Mouse (Mus musculus) retina, adult 2 months (tissue): ENCODE results near the gene Ankrd33b.

Source experiments
- DNase-seq: peaks from one replicate; pipeline ENCODE4 v3.0.0-alpha.2; 2012; ENCODE audit warnings: low read depth, low spot score

Ankrd33b gene

DNA sequence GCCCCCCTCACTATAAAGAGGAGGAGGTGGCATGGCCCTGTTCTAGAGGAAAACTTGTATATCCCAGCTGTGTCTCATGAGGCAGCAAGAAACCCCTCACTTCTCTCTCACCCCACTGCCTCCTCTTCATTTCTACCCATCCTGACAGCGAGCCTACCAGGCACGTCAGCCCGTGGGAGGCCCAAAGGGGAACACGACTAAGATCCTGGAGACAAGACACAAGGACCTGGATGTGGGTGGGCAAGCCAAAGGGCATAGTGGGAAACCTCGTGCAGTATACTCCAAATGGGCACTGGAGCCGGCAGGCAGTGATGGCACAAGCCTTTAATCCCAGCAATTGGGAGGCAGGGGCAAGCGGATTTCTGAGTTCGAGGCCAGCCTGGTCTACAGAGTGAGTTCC, 1.0 kb upstream of the Ankrd33b start:
- no peak for DNase-seq

DNA sequence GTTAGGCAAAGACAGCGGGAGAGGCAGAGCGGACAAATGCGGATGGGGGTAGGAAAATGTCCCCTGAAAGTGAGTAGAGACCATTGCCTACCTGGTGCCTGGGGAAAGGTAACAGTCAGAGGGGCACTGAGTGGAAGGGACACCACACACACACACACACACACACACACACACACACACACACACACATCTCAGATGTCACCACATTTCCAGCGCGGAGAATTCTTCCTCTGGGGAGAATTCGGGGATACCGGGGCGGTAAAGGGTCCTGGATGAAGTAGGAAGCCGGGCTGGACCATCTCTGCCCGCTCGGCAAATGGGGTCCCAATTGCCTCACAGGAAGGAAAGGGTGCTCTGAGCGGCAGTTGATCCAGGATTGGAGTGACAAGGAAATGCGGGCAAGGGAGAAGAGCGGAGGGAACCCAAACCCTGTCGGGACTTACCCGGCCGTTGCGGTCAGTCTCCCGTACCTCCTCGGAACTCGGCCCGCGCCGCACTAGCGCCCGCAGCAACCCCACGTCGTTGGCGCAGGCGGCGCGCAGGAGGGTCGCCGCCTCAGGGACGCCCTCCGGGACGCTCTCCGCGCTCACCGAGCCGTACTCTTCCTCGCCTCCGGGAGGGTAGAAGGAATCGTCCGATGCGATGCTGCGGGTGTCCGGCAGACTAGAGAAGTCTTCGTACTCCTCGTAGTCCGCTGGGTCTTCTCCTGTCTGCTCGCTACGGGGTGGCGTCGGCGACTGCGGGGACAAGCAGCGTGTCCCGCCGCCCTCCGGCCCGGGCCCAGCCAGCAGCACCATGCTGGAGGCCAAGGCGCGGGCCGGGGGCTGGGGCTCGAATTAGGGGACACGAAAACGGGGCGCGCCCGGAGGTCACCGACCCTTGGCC, 688 bp downstream of the Ankrd33b start:
- DNase-seq = no peak

DNA sequence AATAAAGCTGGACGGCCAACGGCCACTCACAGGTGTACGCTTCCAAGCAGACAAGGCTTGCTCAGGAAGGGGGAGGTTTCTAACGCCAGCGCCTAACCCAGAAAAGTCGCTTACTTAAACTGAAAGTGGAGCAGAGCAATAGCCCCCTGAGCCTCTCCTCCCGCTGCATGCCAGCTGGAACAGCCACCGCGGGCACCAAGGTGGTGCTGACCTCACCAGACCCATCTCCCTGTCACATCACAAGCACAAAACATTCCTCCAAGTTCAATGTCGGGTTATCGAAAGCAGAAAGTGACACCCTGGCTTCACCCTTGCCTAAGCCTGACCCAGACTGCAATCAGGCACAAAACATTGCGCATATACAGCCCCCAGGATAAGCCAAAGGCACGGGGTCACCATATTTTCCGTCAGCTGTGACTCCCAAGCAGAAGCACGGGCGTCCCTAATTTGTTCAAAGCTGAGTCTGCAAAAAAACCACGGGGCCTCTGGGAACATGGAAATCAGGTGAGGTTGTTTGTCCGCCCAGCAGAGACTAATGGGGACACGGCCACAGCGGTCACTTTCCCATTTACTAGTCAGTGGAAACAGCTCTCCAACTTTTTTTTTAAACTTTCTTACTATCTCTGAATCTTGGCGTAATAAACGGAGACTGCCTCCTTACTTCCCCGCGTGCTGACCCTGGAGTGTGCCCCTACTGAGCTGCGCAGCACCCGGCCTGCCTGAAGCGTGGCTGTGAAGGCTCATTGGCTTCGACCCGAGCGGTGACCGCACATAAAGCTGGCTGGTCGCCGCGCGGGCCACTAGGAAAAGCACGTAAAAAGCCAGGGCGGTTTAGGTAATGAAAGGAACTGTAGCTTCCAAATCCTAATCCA, 1.6 kb downstream of the Ankrd33b start:
- DNase-seq = no peak

DNA sequence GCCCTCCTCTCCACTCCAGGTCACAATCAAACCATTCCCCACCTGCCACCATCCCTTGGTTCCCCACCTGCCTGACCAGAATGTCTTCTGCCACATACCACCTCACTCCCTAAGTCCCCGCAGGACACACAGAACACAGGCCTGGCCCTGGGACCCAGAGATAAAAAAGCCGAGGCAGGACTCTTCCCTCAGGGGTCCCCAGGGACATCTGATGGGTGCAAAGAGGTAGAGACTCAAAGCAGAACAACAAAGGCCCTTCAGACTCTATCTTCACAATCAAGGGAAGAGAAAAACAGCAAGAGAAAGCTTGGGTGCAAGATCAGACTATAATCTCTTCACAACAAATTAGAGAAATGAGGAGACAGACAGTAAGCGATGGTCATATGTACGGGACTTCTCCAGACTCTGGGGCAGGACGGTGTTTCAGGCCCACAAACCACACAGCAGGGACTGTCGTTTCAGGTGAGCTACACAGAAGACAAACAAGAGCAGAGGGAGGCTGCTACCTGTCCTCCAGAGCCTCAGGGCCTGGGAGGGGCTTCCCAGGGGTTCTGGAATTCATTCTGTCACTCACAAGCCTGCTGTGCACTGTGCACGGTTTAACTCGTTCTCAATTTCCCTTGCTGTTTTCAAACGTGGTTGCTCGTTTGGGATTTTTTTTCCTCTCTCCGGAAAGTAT, 2.3 kb downstream of the Ankrd33b start:
- DNase-seq = no peak

DNA sequence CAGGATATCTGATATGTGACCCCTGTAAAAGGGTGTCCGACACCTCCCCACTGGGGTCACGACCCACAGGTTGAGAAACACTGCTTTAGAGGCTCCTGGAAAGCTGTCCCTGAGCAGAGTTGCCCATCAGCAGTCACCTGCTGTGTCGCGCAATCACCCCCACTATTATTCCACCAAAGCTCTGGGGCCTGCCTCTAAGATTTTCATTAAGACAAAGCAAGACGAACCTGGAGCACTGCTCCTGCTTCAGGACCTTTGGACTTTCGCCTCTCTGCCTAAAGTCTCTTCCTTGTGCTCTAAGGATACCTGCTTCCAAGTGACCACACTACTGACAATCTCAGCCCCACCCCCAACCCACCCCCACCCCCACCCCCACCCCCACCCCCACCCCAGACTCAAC, 3.1 kb downstream of the Ankrd33b start:
- DNase-seq = no peak

DNA sequence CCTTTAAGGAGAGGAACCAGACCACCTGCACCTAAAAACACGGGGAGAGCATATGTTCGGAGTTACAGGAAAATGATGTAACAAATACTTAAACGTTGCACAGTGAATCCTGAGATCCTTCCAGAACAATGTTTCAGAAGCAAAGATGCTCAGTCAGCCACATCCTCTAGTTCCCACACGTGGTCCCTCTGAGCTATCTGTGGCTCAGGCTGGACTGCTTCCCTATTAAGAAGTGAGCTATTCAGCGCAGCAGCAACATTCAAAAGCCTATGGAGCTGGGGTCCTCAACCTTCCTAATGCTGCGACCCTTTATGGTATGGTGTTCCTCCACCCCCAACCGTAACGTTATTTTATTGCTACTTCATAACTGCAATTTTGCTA, 3.6 kb downstream of the Ankrd33b start:
- no peak for DNase-seq

DNA sequence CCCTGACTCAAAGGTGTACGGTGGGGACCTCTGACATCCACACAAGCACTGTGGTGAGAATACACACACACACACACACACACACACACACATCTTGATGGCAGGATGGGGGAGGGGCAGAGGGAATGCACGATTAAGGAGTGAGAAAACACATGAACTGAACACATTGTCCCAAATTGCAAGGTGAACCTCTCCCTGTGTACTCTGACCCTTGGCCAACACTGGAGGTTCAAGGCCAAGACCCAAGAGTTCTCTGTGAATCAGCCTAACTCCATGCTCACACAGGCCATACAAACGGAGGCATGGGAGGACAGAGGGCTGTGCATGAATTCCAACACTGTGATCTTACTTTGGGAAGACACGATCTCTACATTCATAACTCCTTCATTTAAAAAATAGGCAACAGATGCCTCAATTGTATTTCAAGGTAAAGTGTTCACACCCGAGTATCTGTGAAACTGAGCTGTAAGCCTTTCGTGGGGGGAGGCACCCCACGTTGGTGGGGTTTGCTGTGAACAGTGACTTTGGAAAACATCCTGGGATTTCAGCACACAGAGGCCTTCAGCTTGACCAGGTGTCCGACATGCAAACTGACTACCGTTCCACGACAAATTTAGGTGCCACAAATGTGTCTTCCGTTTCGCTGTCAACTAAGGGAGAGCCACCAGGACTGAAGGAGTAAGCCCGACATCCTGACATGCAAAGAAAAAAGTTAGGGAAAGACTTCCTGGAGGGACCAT, 4.1 kb downstream of the Ankrd33b start:
- no peak for DNase-seq

DNA sequence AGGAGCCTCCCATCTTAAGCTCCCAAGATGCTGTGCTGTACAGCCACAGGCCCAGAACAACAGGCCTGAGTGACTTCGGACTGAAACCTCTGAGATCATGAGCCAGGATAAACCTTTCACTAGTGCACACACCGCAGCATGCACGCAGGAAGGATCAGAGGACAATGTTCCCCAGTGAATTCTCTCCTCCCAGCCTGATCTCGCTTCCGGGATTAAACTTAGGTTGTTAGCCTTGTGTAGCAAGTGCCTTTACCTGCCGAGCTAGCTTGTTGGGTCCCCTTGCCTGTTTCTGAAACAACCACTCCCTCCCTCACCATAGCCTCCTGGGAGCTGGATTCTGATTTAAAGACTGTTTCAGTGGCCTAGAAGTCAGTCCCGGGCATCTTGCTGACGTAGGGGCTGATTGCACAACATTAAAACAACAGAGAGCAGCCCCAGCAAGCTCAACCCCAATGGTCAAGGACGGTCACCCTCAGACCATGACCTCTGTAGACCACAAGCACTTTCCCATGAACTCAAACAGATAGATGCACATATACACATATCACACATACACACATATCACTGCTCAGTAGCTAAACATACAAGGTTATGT, 6.2 kb downstream of the Ankrd33b start:
- DNase-seq = no peak

DNA sequence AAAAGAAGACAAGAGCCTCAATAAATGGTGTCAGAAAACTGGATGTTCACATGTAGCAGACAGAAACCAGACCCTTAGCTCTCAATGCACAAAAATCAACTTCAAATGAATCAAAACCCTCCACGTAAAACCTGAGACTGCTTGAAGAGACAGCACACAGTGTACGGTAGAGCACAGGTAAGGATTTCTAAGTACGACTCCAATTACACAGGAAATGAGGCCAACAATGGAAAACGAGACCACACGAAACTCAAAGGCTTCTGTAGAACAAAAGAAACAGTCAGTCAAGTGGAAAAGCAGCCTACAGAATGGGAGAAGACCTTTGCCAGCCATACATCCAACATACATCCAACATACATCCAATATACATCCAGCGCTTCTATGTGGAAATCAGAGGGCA, 6.9 kb downstream of the Ankrd33b start:
- DNase-seq = no peak

DNA sequence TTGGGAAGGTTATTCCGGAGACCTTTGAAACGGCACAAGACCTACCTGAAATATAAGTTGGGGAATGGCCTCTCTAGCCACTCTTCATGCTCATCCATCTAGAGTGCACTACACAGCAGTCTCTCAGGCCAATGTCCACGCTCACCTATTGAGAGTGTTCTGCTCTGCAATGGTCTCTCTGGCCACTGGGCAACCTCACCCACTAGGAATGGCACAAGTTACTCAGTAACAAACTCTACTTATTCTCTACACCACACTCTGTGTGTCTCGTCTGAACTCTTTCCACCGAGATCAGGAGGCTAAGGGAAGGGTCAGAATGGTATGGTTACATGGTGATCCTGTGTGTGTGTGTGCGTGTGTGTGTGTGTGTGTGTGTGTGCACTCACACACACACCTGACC, 7.7 kb downstream of the Ankrd33b start:
- no peak for DNase-seq

DNA sequence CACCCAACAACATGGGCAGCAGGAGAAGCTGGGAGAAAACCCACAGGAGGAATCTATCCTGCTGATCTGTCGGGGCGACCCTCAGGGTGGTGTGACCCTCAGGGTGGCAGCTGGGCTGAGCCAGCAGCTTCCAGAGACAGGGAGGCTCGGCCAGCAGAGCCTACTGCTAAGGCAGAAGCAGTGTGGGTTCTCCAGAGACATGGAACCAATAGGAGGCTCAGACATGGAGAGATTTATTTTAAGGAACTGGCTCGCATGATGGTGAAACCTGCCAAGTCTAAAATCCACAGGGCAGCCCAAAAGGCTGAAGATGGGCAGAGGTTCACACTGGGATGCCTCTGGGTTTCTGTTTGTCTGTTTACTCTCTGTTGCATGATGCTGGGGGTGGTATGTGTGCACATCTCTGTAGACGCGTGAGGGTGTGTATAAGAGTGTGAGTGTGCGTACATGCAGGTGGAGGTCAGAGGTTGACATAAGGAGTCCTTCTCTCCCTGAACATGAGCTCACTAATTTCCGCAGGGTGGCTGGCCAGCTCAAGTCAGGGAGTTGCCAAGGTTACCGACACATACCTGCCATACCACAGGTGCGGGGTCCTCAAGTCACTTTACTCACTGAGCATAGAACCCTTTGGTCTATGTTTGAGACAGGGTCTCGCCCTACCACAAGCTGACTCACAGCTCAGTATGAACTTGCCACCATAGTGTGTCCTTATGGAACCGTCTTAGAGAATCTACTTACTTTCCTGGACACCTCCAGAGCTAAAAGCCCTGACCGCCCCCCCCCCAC, 14.8 kb downstream of the Ankrd33b start:
- no peak for DNase-seq

DNA sequence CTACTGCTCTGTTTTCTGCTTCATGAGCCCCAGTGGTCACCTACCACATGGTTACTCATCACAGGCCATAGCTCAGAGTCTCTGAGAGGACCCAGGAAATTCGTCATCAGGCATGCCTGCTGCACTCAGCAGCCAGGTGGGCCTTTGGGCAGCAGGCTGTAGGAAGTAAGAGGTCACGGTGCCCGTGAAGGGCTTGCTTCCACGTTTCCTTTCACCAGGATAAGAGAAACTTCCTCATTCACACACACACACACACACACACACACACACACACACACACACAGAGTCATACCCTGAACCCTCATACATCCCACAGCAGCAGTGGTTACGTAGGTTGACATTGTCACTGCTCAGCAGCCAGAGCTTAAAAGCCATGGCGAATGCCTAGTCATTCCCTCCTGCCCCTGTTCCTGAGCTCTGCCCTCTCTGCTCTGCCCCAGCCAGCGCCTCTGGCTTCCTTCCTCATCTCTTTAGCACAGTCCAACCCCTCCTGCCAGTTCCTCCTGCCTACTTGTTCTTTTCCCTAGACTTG, 17.6 kb downstream of the Ankrd33b start:
- no peak for DNase-seq

DNA sequence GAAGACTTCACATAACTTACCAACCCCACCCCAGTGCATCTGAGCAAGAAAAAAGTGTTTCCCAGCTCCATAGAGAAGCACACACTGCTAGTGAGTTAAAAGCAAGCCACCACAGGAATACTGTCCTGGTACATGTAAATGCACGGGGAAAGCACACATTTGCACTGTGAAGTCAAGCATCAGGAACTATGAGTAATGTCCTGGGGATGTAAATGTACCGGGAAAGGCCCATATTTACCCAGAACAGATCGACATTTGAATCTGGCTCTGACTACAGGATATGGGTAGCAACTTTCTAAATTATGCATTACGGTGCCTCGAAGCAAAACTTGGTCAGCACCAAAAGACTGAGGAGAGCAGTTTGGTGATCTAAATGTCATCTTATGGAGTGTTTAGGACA, 18.5 kb downstream of the Ankrd33b start:
- DNase-seq = no peak

DNA sequence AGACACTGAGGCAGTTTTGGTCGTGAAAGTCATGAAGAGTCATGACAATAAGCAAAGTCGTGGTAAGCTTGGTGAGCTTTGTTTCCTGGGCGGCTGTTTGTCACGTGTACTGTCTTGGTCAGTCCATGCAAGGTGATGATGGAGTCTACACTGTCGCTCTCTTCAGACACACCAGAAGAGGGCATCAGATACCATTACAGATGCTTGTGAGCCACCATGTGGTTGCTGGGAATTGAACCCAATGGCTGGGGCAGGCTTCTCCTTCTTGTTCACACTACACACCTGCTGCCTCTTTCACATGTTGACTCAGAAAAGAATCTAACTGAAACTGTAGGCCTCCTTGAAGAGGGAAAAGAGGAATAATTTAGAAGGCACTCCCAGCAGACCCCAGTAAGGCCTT, 19.3 kb downstream of the Ankrd33b start:
- no peak for DNase-seq

DNA sequence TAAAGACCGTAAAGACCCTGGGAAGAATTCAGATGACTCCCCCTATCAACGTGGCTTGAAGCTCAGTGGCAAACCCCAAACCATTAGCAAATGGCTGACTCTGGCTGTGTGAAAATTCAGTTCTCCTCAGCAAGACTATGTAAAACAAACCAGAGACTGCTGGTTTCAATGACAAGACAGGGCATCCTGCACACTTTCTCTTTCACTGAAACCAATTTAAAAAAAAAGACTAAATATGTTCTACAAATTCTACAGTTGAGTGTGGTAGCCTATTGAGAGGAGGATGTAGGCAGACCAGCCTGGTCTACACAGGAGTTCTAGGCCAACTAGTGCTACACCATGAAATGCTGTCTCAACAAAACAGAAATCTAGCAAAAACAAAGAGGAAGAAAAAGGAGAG, 21.0 kb downstream of the Ankrd33b start:
- DNase-seq = no peak

DNA sequence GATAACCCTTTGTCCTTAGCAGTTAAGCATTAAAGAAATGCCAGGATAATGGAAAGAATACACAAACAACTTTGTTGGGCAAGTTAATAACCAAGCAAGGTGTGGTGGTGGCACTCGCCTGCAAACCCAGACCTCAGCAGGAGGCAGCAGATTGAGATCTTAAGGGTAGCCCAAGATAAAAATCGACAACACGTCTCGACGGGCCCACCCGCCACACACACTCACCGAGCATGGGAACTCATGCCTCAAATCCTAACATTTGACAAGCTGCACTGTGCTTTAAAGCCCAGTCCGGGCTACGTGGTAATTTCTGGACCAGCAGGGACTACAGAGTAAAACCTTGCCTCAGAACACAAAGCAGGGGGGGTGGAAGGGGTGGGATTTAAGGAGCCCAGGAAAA, 22.2 kb downstream of the Ankrd33b start:
- no peak for DNase-seq

DNA sequence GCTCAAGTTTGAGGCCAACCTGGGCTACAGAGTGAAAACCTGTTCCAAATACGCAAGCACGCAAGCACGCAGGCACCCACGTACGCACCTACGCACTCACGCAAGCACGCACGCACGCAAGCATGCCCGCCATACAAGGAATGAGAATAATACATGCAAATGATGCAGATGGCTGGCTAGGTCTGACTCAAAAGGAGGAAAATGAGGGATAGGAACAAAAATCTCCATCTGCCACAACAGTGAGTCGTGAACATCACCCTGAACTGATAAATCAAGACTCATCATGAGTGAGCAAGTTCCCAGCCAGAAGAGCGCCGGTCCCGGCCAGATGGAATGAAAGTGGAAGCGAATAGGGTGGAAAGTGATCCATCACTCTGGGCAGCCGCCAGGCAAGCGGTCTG, 22.7 kb downstream of the Ankrd33b start:
- no peak for DNase-seq

DNA sequence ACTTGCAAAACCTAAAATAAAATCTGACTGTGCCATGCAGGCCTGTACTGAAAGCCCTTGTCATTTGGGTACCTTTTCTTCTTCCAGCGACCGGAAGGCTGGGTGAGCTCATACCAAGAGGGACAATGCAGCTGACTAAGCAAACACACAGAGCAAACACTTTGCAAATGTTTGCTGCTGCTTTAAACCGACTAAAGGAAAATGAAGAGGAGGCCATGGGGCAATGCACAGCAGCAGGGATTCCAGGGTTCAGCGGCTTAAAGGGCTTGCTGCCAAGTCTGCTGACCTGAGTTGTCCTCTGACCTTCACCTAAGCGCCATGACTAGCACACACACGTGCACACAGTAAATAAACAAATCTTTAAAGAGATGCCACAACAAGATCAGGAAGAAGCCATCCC, 23.9 kb downstream of the Ankrd33b start:
- peak; percentile 83 for DNase-seq

DNA sequence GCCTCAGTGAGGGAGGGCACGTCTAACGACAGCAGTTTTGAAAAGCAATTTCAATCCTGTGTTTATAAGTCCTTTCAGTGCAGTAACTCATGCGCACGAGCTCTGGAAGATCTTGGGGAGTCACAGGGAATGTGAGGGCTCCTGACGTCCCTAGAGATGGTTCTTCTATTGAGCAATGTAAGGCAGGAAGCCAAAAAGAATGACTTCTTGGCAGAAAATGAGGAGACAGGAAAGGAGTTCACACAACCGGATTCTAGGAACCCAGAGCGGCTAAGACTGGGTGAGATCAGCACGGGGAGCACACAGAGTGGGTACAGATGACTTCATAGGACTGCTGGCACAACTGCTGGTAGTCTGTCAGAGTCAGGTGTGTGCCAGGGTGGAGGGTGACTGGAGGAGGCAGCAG, 25.0 kb downstream of the Ankrd33b start:
- DNase-seq = no peak

DNA sequence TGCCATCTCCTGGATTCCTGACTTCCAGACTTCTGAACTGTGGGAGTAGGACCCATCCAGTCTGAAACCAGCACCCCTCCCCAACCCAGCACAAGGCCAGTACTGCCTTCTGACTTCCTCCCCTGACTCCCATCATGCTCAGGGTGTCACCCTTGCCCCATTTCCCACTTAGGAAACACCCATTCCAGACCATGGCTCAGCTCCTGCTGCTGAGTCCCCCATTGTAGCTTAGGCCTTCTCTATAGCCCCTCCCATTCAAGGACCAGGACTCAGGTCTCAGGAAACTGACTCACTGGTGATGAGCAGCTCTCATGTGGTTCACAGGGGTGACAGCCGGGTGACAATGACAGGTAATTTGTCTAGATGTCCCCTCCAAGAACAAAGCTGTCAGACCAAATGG, 25.5 kb downstream of the Ankrd33b start:
- DNase-seq = no peak
